Mouse (Mus musculus): ENCODE results near the gene Trhde. TPM values are rescaled to one million over a fixed set of nuclear protein-coding genes. Genes with fewer than 3 reads are reported as not detected.

The Trhde gene
- polyA plus RNA-seq, 1 experiment from 2014 or later = 9.7 TPM

GRCm38 (mm10) chr10:114405260-114405659 is 396.8 kb downstream of the Trhde start:
- Histone ChIP-seq H3K27me3 (no peaks in the 10 kb centered on the region), H3K4me2 (no peak overlapping the region), H3K4me3 (no peak overlapping the region), H3K9ac (no peak overlapping the region), H3K9me3 (no peaks in the 10 kb centered on the region), H3K36me3 (no peaks in the 10 kb centered on the region), H3K4me1 (replicated peaks) (no peaks in the 10 kb centered on the region), H3K27ac (replicated peaks) (no peak overlapping the region)
- no peak for ATAC-seq (ENCODE audit: low FRiP score, low read depth)
- WGBS = 48% methylated on average over 7 of the region's 7 CpGs

DNA sequence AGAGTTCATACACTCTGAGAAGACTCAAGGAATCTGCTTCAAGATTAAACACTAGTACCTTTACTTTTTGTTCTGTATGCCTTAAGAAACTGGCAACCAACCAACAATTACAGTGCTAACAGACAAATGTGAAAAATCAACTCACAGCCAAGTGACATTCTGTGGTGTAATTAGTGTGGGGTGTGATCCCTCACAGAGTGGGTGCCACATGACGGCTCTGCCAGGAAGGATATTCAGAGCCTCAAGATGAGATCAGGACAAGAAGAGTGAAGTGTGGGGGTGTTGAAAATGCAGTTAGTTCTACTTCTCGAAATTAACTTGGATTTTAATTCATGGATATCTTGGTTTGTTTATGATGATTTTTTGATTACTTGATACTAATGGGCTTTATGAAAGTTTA is 398.3 kb downstream of the Trhde start:
- Histone ChIP-seq H3K4me3 (no peak overlapping the region), H3K9ac (no peak overlapping the region), H3K4me2 (no peak overlapping the region), H3K36me3 (no peaks in the 10 kb centered on the region), H3K27ac (replicated peaks) (no peak overlapping the region), H3K27me3 (no peaks in the 10 kb centered on the region), H3K4me1 (replicated peaks) (no peaks in the 10 kb centered on the region), H3K9me3 (no peaks in the 10 kb centered on the region)
- WGBS = 84% methylated on average over 2 of the region's 2 CpGs
- no peak for ATAC-seq (ENCODE audit: low FRiP score, low read depth)

DNA sequence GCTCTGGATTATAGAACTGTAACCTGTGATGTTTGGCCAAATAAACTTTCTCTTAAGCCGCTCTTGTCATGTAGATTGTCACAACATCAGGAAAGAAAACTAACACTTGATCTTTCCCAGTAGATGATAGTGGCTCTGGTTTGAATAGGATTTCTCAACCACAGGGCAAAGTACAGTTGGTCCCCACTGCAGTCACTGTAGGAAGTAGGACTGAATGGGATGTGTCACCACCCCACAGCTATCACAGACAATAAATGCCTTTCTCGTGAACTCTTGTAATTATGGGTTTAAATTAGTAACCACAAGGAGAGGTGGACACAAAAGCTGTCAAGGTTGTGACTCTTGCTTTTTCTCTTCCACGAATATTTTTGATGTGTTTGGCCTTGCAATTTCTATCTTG is 431.3 kb downstream of the Trhde start:
- H3K27ac ChIP-seq (replicated peaks) = no peak overlapping the region
- no peaks in the 10 kb centered on the region for H3K36me3 ChIP-seq
- H3K9ac ChIP-seq = no peak overlapping the region
- no peak overlapping the region for H3K4me2 ChIP-seq
- no peak overlapping the region for H3K4me3 ChIP-seq
- H3K27me3 ChIP-seq = no peaks in the 10 kb centered on the region
- no peaks in the 10 kb centered on the region for H3K4me1 ChIP-seq (replicated peaks)
- WGBS = 84% methylated on average over 3 of the region's 3 CpGs
- no peak for ATAC-seq (ENCODE audit: low FRiP score, low read depth)
- H3K9me3 ChIP-seq = no peaks in the 10 kb centered on the region

GRCm38 (mm10) chr10:114363442-114363841 is 438.7 kb downstream of the Trhde start:
- no peaks in the 10 kb centered on the region for H3K9me3 ChIP-seq
- H3K27me3 ChIP-seq = no peaks in the 10 kb centered on the region
- no peak for ATAC-seq (ENCODE audit: low FRiP score, low read depth)
- H3K27ac ChIP-seq (replicated peaks) = no peak overlapping the region
- no peaks in the 10 kb centered on the region for H3K4me1 ChIP-seq (replicated peaks)
- no peak overlapping the region for H3K4me2 ChIP-seq
- no peak overlapping the region for H3K9ac ChIP-seq
- H3K4me3 ChIP-seq = no peak overlapping the region
- no peaks in the 10 kb centered on the region for H3K36me3 ChIP-seq
- 61% methylated on average over 6 of the region's 6 CpGs for WGBS

GRCm38 (mm10) chr10:114362631-114363030 is 439.5 kb downstream of the Trhde start:
- no peaks in the 10 kb centered on the region for H3K9me3 ChIP-seq
- no peak overlapping the region for H3K4me2 ChIP-seq
- no peak overlapping the region for H3K27ac ChIP-seq (replicated peaks)
- ATAC-seq (ENCODE audit: low FRiP score, low read depth) = no peak
- no peaks in the 10 kb centered on the region for H3K4me1 ChIP-seq (replicated peaks)
- H3K36me3 ChIP-seq = no peaks in the 10 kb centered on the region
- no peak overlapping the region for H3K9ac ChIP-seq
- 78% methylated on average over 2 of the region's 2 CpGs for WGBS
- H3K4me3 ChIP-seq = no peak overlapping the region
- H3K27me3 ChIP-seq = no peaks in the 10 kb centered on the region
